Mouse (Mus musculus): Measurements from ENCODE around the gene Slc43a2. TPM values are rescaled to one million over a fixed set of nuclear protein-coding genes. Genes with fewer than 3 reads are reported as not detected.

Slc43a2 gene
- 34.3 and 34.5 TPM in 2 replicates for total RNA-seq (2014; rRNA removed)
- polyA plus RNA-seq (2015; fragmentation: Nextera tagmentation; extraction: Ambion mirVana), result 17.0 and 20.4 TPM in 2 replicates

DNA sequence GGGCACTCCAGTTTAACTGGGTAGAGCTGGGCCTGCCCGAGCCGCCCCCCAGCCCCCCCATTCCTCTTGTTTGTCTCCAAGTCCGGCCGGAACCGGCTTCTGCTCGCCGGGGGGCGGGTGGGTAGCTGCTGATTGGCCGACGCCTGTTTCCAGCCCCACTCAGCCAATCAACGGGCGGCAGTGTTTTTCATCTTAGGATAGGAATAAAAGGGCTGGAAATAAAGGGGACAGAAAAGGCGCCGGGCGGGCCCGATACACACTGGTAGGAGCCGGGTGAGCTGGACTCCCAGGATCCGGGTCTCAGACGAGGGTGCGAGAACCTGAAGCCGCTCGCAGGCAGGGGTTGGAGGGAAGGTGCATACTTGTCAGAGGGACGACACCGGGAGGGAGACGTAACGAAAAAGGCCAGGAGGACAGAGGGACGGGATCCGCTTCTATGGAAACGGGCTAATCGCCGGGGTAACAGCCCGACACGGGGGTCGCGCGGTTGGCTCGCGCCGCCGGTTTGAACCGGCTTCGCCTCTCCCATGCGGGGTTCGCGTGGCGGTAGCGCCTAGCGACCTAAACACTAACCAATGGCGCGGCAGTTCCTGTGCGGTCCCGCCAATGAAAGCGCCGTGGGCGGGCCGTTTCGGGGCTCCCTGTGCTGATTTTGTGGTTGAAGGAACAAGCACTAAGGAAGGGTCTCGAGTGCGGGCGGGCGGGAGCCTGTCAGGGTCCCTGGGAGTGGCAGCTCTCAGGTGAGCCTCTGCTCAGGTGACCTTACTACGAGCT is at the start of gene Slc43a2:
Gene Slc43a2 (plus strand): TSS at position 226 of the 774 bp plus-strand sequence.
- Histone ChIP-seq H3K27me3 (ENCODE audit: insufficient read depth, low read length) (no peaks in the 10 kb centered on the region), H3K9ac (replicated peaks; ENCODE audit: low read length, poor library complexity, severe bottlenecking) (peak within 1 kb of the TSS; percentile 97), H3K4me2 (ENCODE audit: low read depth, low read length, poor library complexity, severe bottlenecking) (peak within 1 kb of the TSS; percentile 96), H3K4me3 (ENCODE audit: low read depth, low read length) (peak within 1 kb of the TSS; percentile 59), H3K27ac (ENCODE audit: low read depth, low read length) (peak within 1 kb of the TSS; percentile 99), H3K4me1 (ENCODE audit: insufficient read depth, low read length) (peaks cover 16% of the 10 kb centered on the region), H3K9me3 (ENCODE audit: low read length) (no peaks in the 10 kb centered on the region), H3K36me3 (ENCODE audit: insufficient read depth, low read length) (no peaks in the 10 kb centered on the region)
- peak; percentile 94 for ATAC-seq (ENCODE audit: low FRiP score)
- no peak for TF ChIP-seq CTCF (IDR thresholded peaks at IDR 0.05)
- peak; percentile 99 for DNase-seq (ENCODE audit: low spot score)
- WGBS, result under 1% methylated on average over 61 of the region's 62 CpGs

DNA sequence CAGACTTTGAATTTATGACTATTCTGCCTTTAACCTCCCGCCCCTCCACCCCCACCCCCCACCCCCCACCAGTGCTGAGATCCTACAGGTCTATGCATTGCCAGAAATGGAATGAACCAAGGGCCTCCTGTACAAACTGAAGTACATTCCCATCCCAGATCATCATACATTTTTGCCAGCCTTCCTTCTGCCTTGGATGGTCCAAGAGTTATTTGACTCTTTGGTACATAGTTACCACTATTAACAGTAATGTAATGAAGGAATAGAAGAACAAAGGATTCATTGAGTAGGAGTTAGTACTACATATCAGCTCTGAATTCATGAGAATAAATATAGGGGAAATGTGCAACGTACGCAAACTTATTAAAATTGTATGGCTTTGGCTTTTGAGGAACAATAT is 45.3 kb upstream of the Slc43a2 start:
- ATAC-seq (ENCODE audit: low FRiP score) (peak; percentile 41; the same call in 1 of the 2 replicates), DNase-seq (ENCODE audit: low spot score) (no peak)
- H3K4me1 ChIP-seq (ENCODE audit: insufficient read depth, low read length), result peaks cover 8% of the 10 kb centered on the region; the same call in 1 of the 2 replicates
- H3K36me3 ChIP-seq (ENCODE audit: insufficient read depth, low read length), result peaks cover 19% of the 10 kb centered on the region
- no peak overlapping the region for H3K9ac ChIP-seq (replicated peaks; ENCODE audit: low read length, poor library complexity, severe bottlenecking)
- WGBS, result 26% methylated on average over 3 of the region's 3 CpGs
- H3K4me2 ChIP-seq (ENCODE audit: low read depth, low read length, poor library complexity, severe bottlenecking), result peak overlapping the region; percentile 36
- no peaks in the 10 kb centered on the region for H3K9me3 ChIP-seq (ENCODE audit: low read length)
- no peaks in the 10 kb centered on the region for H3K27me3 ChIP-seq (ENCODE audit: insufficient read depth, low read length)
- no peak for TF ChIP-seq CTCF (IDR thresholded peaks at IDR 0.05)
- no peak overlapping the region; the same call in 1 of the 2 replicates for H3K27ac ChIP-seq (ENCODE audit: low read depth, low read length)
- peak overlapping the region; percentile 99; the same call in 1 of the 2 replicates for H3K4me3 ChIP-seq (ENCODE audit: low read depth, low read length)

DNA sequence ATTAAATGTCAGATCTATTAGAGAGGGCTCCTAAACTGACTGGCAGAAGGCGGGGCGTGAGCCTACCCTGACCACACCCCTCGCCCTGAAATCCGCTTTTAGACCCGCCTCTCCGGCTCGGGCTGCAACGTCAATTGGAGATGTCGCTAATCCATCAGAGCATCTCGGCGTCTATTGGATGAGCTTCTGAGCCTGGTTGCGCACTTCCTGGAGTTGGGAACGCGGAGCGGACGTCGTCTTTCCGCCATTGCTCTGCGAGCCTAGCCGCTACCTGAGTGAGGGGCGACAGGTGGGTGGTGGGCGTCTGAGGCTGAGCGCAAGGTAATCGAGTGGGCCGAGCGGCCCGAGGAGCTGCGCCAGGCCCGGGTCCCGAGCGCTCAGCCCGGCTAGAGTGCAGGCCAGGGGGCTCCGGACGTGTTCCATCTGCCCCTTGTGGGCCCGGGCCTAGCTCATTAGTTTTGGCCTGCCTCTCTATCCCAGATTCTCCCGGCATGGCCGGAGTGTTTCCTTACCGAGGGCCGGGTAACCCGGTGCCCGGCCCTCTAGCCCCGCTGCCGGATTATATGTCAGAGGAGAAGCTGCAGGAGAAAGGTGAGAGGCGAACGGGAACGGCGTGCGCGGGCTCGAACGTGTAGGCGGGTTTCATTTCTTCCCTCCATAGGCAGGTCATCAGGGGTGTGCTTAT is 44.8 kb upstream of the Slc43a2 start, which contains the start of gene Prpf8:
Gene Prpf8 (plus strand): TSS at position 216 of the 685 bp plus-strand sequence.
- no peaks in the 10 kb centered on the region for H3K9me3 ChIP-seq (ENCODE audit: low read length)
- ATAC-seq (ENCODE audit: low FRiP score), result peak; percentile 100
- H3K4me1 ChIP-seq (ENCODE audit: insufficient read depth, low read length), result peaks cover 8% of the 10 kb centered on the region; the same call in 1 of the 2 replicates
- peak within 1 kb of the TSS; percentile 89 for H3K4me2 ChIP-seq (ENCODE audit: low read depth, low read length, poor library complexity, severe bottlenecking)
- peak within 1 kb of the TSS; percentile 96 for H3K9ac ChIP-seq (replicated peaks; ENCODE audit: low read length, poor library complexity, severe bottlenecking)
- peak within 1 kb of the TSS; percentile 85 for H3K27ac ChIP-seq (ENCODE audit: low read depth, low read length)
- WGBS, result under 1% methylated on average over 52 of the region's 52 CpGs
- peak within 1 kb of the TSS; percentile 99 for H3K4me3 ChIP-seq (ENCODE audit: low read depth, low read length)
- no peaks in the 10 kb centered on the region for H3K27me3 ChIP-seq (ENCODE audit: insufficient read depth, low read length)
- peaks cover 25% of the 10 kb centered on the region for H3K36me3 ChIP-seq (ENCODE audit: insufficient read depth, low read length)
- DNase-seq (ENCODE audit: low spot score), result peak; percentile 99
- no peak for TF ChIP-seq CTCF (IDR thresholded peaks at IDR 0.05)

DNA sequence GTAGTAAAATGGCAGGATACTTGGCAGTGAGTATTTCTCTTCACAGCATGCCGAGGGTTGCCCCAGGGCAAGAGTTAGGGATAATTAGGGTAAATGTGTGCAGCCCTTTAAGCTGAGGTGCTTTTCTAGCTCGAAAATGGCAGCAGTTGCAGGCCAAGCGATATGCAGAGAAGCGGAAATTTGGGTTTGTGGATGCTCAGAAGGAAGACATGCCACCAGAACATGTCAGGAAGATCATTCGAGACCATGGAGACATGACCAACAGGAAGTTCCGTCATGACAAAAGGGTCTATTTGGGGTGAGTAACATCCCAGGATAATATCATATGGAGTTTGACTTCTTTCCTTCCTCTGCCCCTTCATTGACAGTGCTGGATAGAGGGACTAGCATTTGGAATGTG is 44.0 kb upstream of the Slc43a2 start:
- no peak for ATAC-seq (ENCODE audit: low FRiP score)
- 45% methylated on average over 6 of the region's 6 CpGs for WGBS
- H3K36me3 ChIP-seq (ENCODE audit: insufficient read depth, low read length), result peaks cover 32% of the 10 kb centered on the region

GRCm38 (mm10) chr11:75494296-75495049 is 37.0 kb upstream of the Slc43a2 start:
- no peak for DNase-seq (ENCODE audit: low spot score)
- Histone ChIP-seq H3K4me1 (ENCODE audit: insufficient read depth, low read length) (no peaks in the 10 kb centered on the region), H3K27me3 (ENCODE audit: insufficient read depth, low read length) (no peaks in the 10 kb centered on the region), H3K36me3 (ENCODE audit: insufficient read depth, low read length) (peaks cover 96% of the 10 kb centered on the region), H3K9me3 (ENCODE audit: low read length) (no peaks in the 10 kb centered on the region), H3K4me2 (ENCODE audit: low read depth, low read length, poor library complexity, severe bottlenecking) (no peak overlapping the region), H3K9ac (replicated peaks; ENCODE audit: low read length, poor library complexity, severe bottlenecking) (no peak overlapping the region), H3K4me3 (ENCODE audit: low read depth, low read length) (no peak overlapping the region), H3K27ac (ENCODE audit: low read depth, low read length) (no peak overlapping the region)
- WGBS, result 95% methylated on average over 10 of the region's 10 CpGs
- no peak for ATAC-seq (ENCODE audit: low FRiP score)
- no peak for TF ChIP-seq CTCF (IDR thresholded peaks at IDR 0.05)

More for the DNA sequence above, 44.0 kb upstream of the Slc43a2 start:
- TF ChIP-seq CTCF (IDR thresholded peaks at IDR 0.05), result no peak
- Histone ChIP-seq H3K4me1 (ENCODE audit: insufficient read depth, low read length) (peaks cover 8% of the 10 kb centered on the region; the same call in 1 of the 2 replicates), H3K27me3 (ENCODE audit: insufficient read depth, low read length) (no peaks in the 10 kb centered on the region), H3K9ac (replicated peaks; ENCODE audit: low read length, poor library complexity, severe bottlenecking) (peak overlapping the region; percentile 96), H3K4me3 (ENCODE audit: low read depth, low read length) (peak overlapping the region; percentile 99), H3K27ac (ENCODE audit: low read depth, low read length) (peak overlapping the region; percentile 85; the same call in 1 of the 2 replicates), H3K4me2 (ENCODE audit: low read depth, low read length, poor library complexity, severe bottlenecking) (peak overlapping the region; percentile 89), H3K9me3 (ENCODE audit: low read length) (no peaks in the 10 kb centered on the region)
- no peak for DNase-seq (ENCODE audit: low spot score)

All from midbrain, postnatal 0 days (tissue).